Mouse (Mus musculus) cerebellum, adult (tissue): ENCODE measurements around the gene Mterf1a.

Experiments used
- ATAC-seq: cut with Nextera tagmentation; 2 replicates; pipeline ENCODE4 v1.9.2; 2017; ENCODE audit warnings: mild to moderate bottlenecking, moderate library complexity, mixed read lengths; ENCODE audit not compliant: insufficient number of reproducible peaks, low FRiP score, low TSS enrichment

Mterf1a gene

DNA sequence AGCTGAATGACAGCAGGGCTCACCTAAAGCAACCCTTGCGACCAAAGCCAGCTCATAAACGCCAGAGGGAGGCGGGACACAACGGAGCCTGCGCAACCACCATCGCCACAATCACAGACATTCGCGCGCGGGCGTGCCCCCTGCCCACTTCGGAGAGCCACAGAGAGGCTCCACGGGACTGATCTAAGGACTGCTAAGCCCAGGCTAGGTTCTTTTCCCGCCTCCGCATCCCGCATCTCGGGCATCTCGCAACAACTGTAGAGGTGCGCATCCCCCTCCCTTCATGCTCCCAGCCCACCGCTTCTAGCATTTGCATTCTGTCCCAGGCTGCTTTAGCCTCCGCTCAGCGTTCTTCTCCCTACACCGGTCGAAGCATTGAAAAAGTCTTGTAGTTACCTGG, 48.7 kb downstream of the Mterf1a start, which contains the start of gene Lrrd1:
Gene Lrrd1 (plus strand): TSS at position 148 of the 400 bp plus-strand sequence.
- ATAC-seq, result no peak
